Mouse (Mus musculus): ENCODE results near the gene Ankmy2. TPM values are rescaled to one million over a fixed set of nuclear protein-coding genes. Genes with fewer than 3 reads are reported as not detected.

Ankmy2 gene
- polyA plus RNA-seq, 1 experiment from 2014 or later, result 36.9 TPM

GRCm38 (mm10) chr12:36210096-36210495 lies 53.2 kb downstream of the Ankmy2 start:
- Histone ChIP-seq H3K4me2 (no peak overlapping the region), H3K27ac (no peak overlapping the region), H3K9ac (no peak overlapping the region), H3K9me3 (replicated peaks) (no peaks in the 10 kb centered on the region), H3K4me3 (replicated peaks) (no peak overlapping the region), H3K36me3 (no peaks in the 10 kb centered on the region), H3K27me3 (no peaks in the 10 kb centered on the region), H3K4me1 (0 out of 2 replicates have a peak, but pooled peaks cover 3% of the 10 kb centered on the region)
- WGBS, result 87% methylated on average over 4 of the region's 4 CpGs
- no peak for ATAC-seq (replicated peaks; ENCODE audit: low FRiP score)

- Histone ChIP-seq H3K36me3 (no peaks in the 10 kb centered on the region), H3K27ac (no peak overlapping the region), H3K27me3 (no peaks in the 10 kb centered on the region), H3K9ac (no peak overlapping the region), H3K4me2 (no peak overlapping the region), H3K4me3 (replicated peaks) (no peak overlapping the region), H3K9me3 (replicated peaks) (no peaks in the 10 kb centered on the region), H3K4me1 (0 out of 2 replicates have a peak, but pooled peaks cover 8% of the 10 kb centered on the region)
- WGBS, result 50% methylated on average over 8 of the region's 8 CpGs
- ATAC-seq (replicated peaks; ENCODE audit: low FRiP score), result no peak
Measured at GRCm38 (mm10) chr12:36214389-36215148, 57.7 kb downstream of the Ankmy2 start.

GRCm38 (mm10) chr12:36215149-36215480 lies 58.2 kb downstream of the Ankmy2 start:
- WGBS, result 0% methylated on average over 1 of the region's 1 CpGs
- H3K4me3 ChIP-seq (replicated peaks), result no peak overlapping the region
- no peak for ATAC-seq (replicated peaks; ENCODE audit: low FRiP score)

GRCm38 (mm10) chr12:36216230-36216629 lies 59.3 kb downstream of the Ankmy2 start:
- Histone ChIP-seq H3K4me2 (peak overlapping the region; percentile 33; the same call in 1 of the 2 replicates), H3K27ac (no peak overlapping the region), H3K27me3 (no peaks in the 10 kb centered on the region), H3K36me3 (no peaks in the 10 kb centered on the region), H3K4me1 (0 out of 2 replicates have a peak, but pooled peaks cover 8% of the 10 kb centered on the region), H3K9me3 (replicated peaks) (no peaks in the 10 kb centered on the region), H3K9ac (no peak overlapping the region), H3K4me3 (replicated peaks) (no peak overlapping the region)
- ATAC-seq (replicated peaks; ENCODE audit: low FRiP score), result no peak
- WGBS, result 65% methylated on average over 4 of the region's 4 CpGs

More at GRCm38 (mm10) chr12:36215149-36215480, 58.2 kb downstream of the Ankmy2 start:
- Histone ChIP-seq H3K36me3 (no peaks in the 10 kb centered on the region), H3K4me1 (0 out of 2 replicates have a peak, but pooled peaks cover 8% of the 10 kb centered on the region), H3K27ac (no peak overlapping the region), H3K9ac (no peak overlapping the region), H3K4me2 (no peak overlapping the region), H3K9me3 (replicated peaks) (no peaks in the 10 kb centered on the region), H3K27me3 (no peaks in the 10 kb centered on the region)

GRCm38 (mm10) chr12:36216905-36217304 lies 60.0 kb downstream of the Ankmy2 start:
- Histone ChIP-seq H3K4me2 (peak overlapping the region; percentile 33), H3K4me3 (replicated peaks) (no peak overlapping the region), H3K9ac (no peak overlapping the region), H3K27me3 (no peaks in the 10 kb centered on the region), H3K36me3 (no peaks in the 10 kb centered on the region), H3K27ac (no peak overlapping the region), H3K4me1 (0 out of 2 replicates have a peak, but pooled peaks cover 8% of the 10 kb centered on the region), H3K9me3 (replicated peaks) (no peaks in the 10 kb centered on the region)
- 58% methylated on average over 10 of the region's 10 CpGs for WGBS
- ATAC-seq (replicated peaks; ENCODE audit: low FRiP score), result no peak

GRCm38 (mm10) chr12:36224392-36224791 lies 67.5 kb downstream of the Ankmy2 start:
- Histone ChIP-seq H3K4me1 (no peaks in the 10 kb centered on the region), H3K27ac (no peak overlapping the region), H3K27me3 (no peaks in the 10 kb centered on the region), H3K9ac (no peak overlapping the region), H3K9me3 (replicated peaks) (no peaks in the 10 kb centered on the region), H3K4me3 (replicated peaks) (no peak overlapping the region), H3K4me2 (no peak overlapping the region), H3K36me3 (no peaks in the 10 kb centered on the region)
- 58% methylated on average over 4 of the region's 4 CpGs for WGBS
- no peak for ATAC-seq (replicated peaks; ENCODE audit: low FRiP score)

- H3K4me2 ChIP-seq, result no peak overlapping the region
- H3K36me3 ChIP-seq, result no peaks in the 10 kb centered on the region
- no peak for ATAC-seq (replicated peaks; ENCODE audit: low FRiP score)
- H3K9ac ChIP-seq, result no peak overlapping the region
- H3K27me3 ChIP-seq, result no peaks in the 10 kb centered on the region
- H3K4me3 ChIP-seq (replicated peaks), result no peak overlapping the region
- no peak overlapping the region for H3K27ac ChIP-seq
- H3K9me3 ChIP-seq (replicated peaks), result no peaks in the 10 kb centered on the region
- WGBS, result 86% methylated on average over 2 of the region's 2 CpGs
- H3K4me1 ChIP-seq, result no peaks in the 10 kb centered on the region
Measured at GRCm38 (mm10) chr12:36231386-36231785, 74.5 kb downstream of the Ankmy2 start.

GRCm38 (mm10) chr12:36241171-36241570 lies 84.3 kb downstream of the Ankmy2 start:
- no peak for ATAC-seq (replicated peaks; ENCODE audit: low FRiP score)
- Histone ChIP-seq H3K4me1 (no peaks in the 10 kb centered on the region), H3K36me3 (no peaks in the 10 kb centered on the region), H3K9me3 (replicated peaks) (no peaks in the 10 kb centered on the region), H3K4me2 (no peak overlapping the region), H3K27me3 (no peaks in the 10 kb centered on the region), H3K9ac (no peak overlapping the region), H3K27ac (no peak overlapping the region), H3K4me3 (replicated peaks) (no peak overlapping the region)
- 90% methylated on average over 3 of the region's 3 CpGs for WGBS

Other genes with a start within 250 kb of the Ankmy2 start
- not detected in 2 replicates for gene Agr3, start 231.5 kb upstream of the Ankmy2 start, polyA plus RNA-seq (2015; fragmentation: Nextera tagmentation; extraction: Ambion mirVana)
- 1.4 and 31.8 TPM in 2 replicates for gene Agr2, start 164.2 kb upstream of the Ankmy2 start, polyA plus RNA-seq (2015; fragmentation: Nextera tagmentation; extraction: Ambion mirVana)
- 104 and 110 TPM in 2 replicates for gene Tspan13, start 114.6 kb upstream of the Ankmy2 start, polyA plus RNA-seq (2015; fragmentation: Nextera tagmentation; extraction: Ambion mirVana)
- 221 and 225 TPM in 2 replicates for gene Bzw2, start 966 bp downstream of the Ankmy2 start, polyA plus RNA-seq (2015; fragmentation: Nextera tagmentation; extraction: Ambion mirVana)
- gene Lrrc72, start 96.3 kb downstream of the Ankmy2 start, polyA plus RNA-seq (2015; fragmentation: Nextera tagmentation; extraction: Ambion mirVana), result not detected in 2 replicates
- gene Sostdc1, start 157.0 kb downstream of the Ankmy2 start, polyA plus RNA-seq (2015; fragmentation: Nextera tagmentation; extraction: Ambion mirVana), result 98.6 and 101 TPM in 2 replicates
- 15.2 and 16.8 TPM in 2 replicates for gene Ispd, start 224.3 kb downstream of the Ankmy2 start, polyA plus RNA-seq (2015; fragmentation: Nextera tagmentation; extraction: Ambion mirVana)
- gene D630036H23Rik, start 225.1 kb downstream of the Ankmy2 start, polyA plus RNA-seq (2015; fragmentation: Nextera tagmentation; extraction: Ambion mirVana), result 1.0 and 1.1 TPM in 2 replicates

Data from kidney, embryonic 15.5 days (tissue).